Mouse (Mus musculus) liver, postnatal 0 days (tissue): ENCODE data around the gene Ankrd34c.
A peak's percentile ranks its signal among the peaks of the same experiment; 100 is the strongest.

ENCODE experiments used
- CTCF ChIP-seq: sonication (generic); IDR thresholded peaks from 2 replicates; pipeline ENCODE4 v1.5.1; 2016; ENCODE audit warnings: antibody characterized with exemption, low read depth
- EP300 ChIP-seq: IDR thresholded peaks from 2 replicates; pipeline ENCODE4 v1.6.1; 2016; ENCODE audit warnings: antibody characterized with exemption, low read depth, mild to moderate bottlenecking

DNA sequence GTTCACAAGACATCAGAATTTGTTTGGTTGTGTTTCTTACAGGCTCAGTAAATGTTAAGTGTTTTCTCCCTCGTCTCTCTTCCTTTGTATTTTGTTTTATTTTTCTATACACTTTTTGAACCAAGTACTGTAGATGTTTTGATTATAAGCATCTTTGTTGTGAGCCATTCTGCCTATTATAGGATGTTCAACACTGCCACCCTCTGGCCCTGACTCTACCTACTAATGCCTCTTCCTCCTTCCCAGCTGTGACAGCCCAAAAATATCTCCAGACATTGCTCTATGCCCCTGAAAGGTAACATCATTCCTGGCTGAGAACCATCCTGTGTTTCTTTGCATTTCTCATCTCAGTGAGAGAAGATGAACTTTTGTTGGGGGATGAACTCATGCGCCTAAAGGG, 52.0 kb downstream of the Ankrd34c start:
- TF ChIP-seq CTCF (0 out of 2 replicates have a peak, but pooled peaks have one; percentile 12), EP300 (no peak)
